ENCODE assay signal across 8 mouse cellular contexts in the genomic region with DNA sequence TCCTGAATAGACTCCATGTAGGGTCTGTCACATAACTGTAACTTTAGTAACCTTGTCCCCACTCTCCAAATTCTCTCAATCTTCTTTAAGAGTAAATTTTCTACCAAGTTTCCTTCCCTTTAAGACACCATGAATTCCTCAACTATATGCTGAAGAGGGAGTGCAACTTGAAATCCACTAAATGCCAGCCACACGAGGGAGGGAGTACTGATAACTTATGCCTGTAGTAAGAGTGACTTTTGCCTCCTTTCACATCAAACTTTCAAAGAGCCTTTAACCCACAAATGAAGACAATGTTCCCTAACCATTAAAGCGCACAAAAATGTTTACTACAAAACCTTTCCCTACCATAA. TPM values are rescaled to one million over a fixed set of nuclear protein-coding genes. Genes with fewer than 3 reads are reported as not detected.
A peak's percentile ranks its signal among the peaks of the same experiment; 100 is the strongest.
DNase-seq lines count a peak whose midpoint lies in the region; ATAC-seq lines count a peak whose summit lies in the region.

No protein-coding gene starts in this region.

- H3K4me2 ChIP-seq in kidney, embryonic 16.5 days (replicated peaks; ENCODE audit: low read depth, low read length): peak overlapping the region; percentile 89
- H3K4me2 ChIP-seq in embryonic facial prominence, embryonic 11.5 days (ENCODE audit: low read depth, low read length): peak overlapping the region; percentile 84
- peak overlapping the region; percentile 71 for H3K4me2 ChIP-seq in hindbrain, embryonic 13.5 days
- peak overlapping the region; percentile 73 for H3K4me2 ChIP-seq in midbrain, embryonic 13.5 days (replicated peaks)

- no peak overlapping the region for H3K9ac ChIP-seq in kidney, embryonic 16.5 days (replicated peaks; ENCODE audit: low read length)
- peak overlapping the region; percentile 71 for H3K9ac ChIP-seq in embryonic facial prominence, embryonic 11.5 days (replicated peaks; ENCODE audit: low read length)
- peak overlapping the region; percentile 77; the same call in 1 of the 2 replicates for H3K9ac ChIP-seq in hindbrain, embryonic 13.5 days
- no peak overlapping the region for H3K9ac ChIP-seq in midbrain, embryonic 13.5 days (replicated peaks)

- H3K9me3 ChIP-seq in kidney, embryonic 16.5 days (ENCODE audit: low read length): no peaks in the 10 kb centered on the region
- no peaks in the 10 kb centered on the region for H3K9me3 ChIP-seq in embryonic facial prominence, embryonic 11.5 days (replicated peaks; ENCODE audit: control insufficient read depth, low read length)
- no peaks in the 10 kb centered on the region for H3K9me3 ChIP-seq in hindbrain, embryonic 13.5 days
- H3K9me3 ChIP-seq in midbrain, embryonic 13.5 days: no peaks in the 10 kb centered on the region

- 57% methylated on average over 2 of the region's 2 CpGs for WGBS in kidney, embryonic 16.5 days
- 58% methylated on average over 2 of the region's 2 CpGs for WGBS in embryonic facial prominence, embryonic 11.5 days
- 62% methylated on average over 2 of the region's 2 CpGs for WGBS in hindbrain, embryonic 13.5 days
- 64% methylated on average over 2 of the region's 2 CpGs for WGBS in midbrain, embryonic 13.5 days

- H3K36me3 ChIP-seq in kidney, embryonic 16.5 days (ENCODE audit: insufficient read depth, low read length): no peaks in the 10 kb centered on the region
- H3K36me3 ChIP-seq in embryonic facial prominence, embryonic 11.5 days (replicated peaks; ENCODE audit: control insufficient read depth, insufficient read depth, low read depth, low read length): no peaks in the 10 kb centered on the region
- H3K36me3 ChIP-seq in hindbrain, embryonic 13.5 days: no peaks in the 10 kb centered on the region
- no peaks in the 10 kb centered on the region for H3K36me3 ChIP-seq in midbrain, embryonic 13.5 days

- no peak for ATAC-seq in kidney, embryonic 16.5 days (ENCODE audit: low FRiP score, low TSS enrichment)
- ATAC-seq in embryonic facial prominence, embryonic 11.5 days (replicated peaks; ENCODE audit: insufficient number of reproducible peaks, low FRiP score, low TSS enrichment, low read depth): no peak
- no peak for ATAC-seq in hindbrain, embryonic 13.5 days (ENCODE audit: low FRiP score)
- ATAC-seq in midbrain, embryonic 13.5 days: no peak

- no peaks in the 10 kb centered on the region for H3K4me1 ChIP-seq in kidney, embryonic 16.5 days (ENCODE audit: insufficient read depth, low read length)
- H3K4me1 ChIP-seq in embryonic facial prominence, embryonic 11.5 days (ENCODE audit: control insufficient read depth, insufficient read depth, low read length): no peaks in the 10 kb centered on the region
- no peaks in the 10 kb centered on the region for H3K4me1 ChIP-seq in hindbrain, embryonic 13.5 days (replicated peaks)
- peaks cover 5% of the 10 kb centered on the region; the same call in 1 of the 2 replicates for H3K4me1 ChIP-seq in midbrain, embryonic 13.5 days (replicated peaks)

- peak overlapping the region; percentile 60 for H3K4me3 ChIP-seq in kidney, embryonic 16.5 days (ENCODE audit: low read length)
- peak overlapping the region; percentile 44 for H3K4me3 ChIP-seq in embryonic facial prominence, embryonic 11.5 days (ENCODE audit: low read depth, low read length)
- H3K4me3 ChIP-seq in hindbrain, embryonic 13.5 days: peak overlapping the region; percentile 54
- peak overlapping the region; percentile 54 for H3K4me3 ChIP-seq in midbrain, embryonic 13.5 days (replicated peaks)

- no peaks in the 10 kb centered on the region for H3K27me3 ChIP-seq in kidney, embryonic 16.5 days (ENCODE audit: insufficient read depth, low read length)
- no peaks in the 10 kb centered on the region for H3K27me3 ChIP-seq in embryonic facial prominence, embryonic 11.5 days (ENCODE audit: control insufficient read depth, insufficient read depth, low read length)
- 0 out of 2 replicates have a peak, but pooled peaks cover 3% of the 10 kb centered on the region for H3K27me3 ChIP-seq in hindbrain, embryonic 13.5 days
- peaks cover 4% of the 10 kb centered on the region; the same call in 1 of the 2 replicates for H3K27me3 ChIP-seq in midbrain, embryonic 13.5 days

- no peak for DNase-seq in kidney, adult 18-20 months
- DNase-seq in embryonic facial prominence, embryonic 11.5 days (ENCODE audit: low spot score): no peak
- DNase-seq in right cerebral cortex, postnatal 36 days (ENCODE audit: low spot score in 2 of 2): no peak
- no peak for DNase-seq in cerebellum, postnatal 10 days
- no peak for DNase-seq in cerebellum, adult 11-12 months

- H3K27ac ChIP-seq in kidney, embryonic 16.5 days (ENCODE audit: low read length): no peak overlapping the region
- no peak overlapping the region for H3K27ac ChIP-seq in embryonic facial prominence, embryonic 11.5 days (replicated peaks; ENCODE audit: low read depth, low read length)
- no peak overlapping the region for H3K27ac ChIP-seq in hindbrain, embryonic 13.5 days
- no peak overlapping the region for H3K27ac ChIP-seq in midbrain, embryonic 13.5 days

RNA-seq across cellular contexts. Expression of gene Acot6, which starts 1.0 kb away (rescaled TPM):
- polyA plus RNA-seq in kidney, embryonic 16.5 days (2015; fragmentation: Nextera tagmentation; extraction: Ambion mirVana): 1.7 and 1.9 TPM in 2 replicates
- polyA plus RNA-seq in embryonic facial prominence, embryonic 11.5 days (2014; fragmentation: Nextera tagmentation; extraction: Ambion mirVana): 1.0 and 1.7 TPM in 2 replicates
- polyA plus RNA-seq in hindbrain, embryonic 13.5 days (2015; fragmentation: Nextera tagmentation; extraction: Ambion mirVana): 0.88 and 0.97 TPM in 2 replicates
- 0.81 and 0.96 TPM in 2 replicates for polyA plus RNA-seq in midbrain, embryonic 13.5 days (2015; fragmentation: Nextera tagmentation; extraction: Ambion mirVana)

RNA-seq across cellular contexts. Expression of gene Dnal1, which starts 12.7 kb away (rescaled TPM):
- 4.2 and 4.8 TPM in 2 replicates for polyA plus RNA-seq in kidney, embryonic 16.5 days (2015; fragmentation: Nextera tagmentation; extraction: Ambion mirVana)
- 3.9 and 6.8 TPM in 2 replicates for polyA plus RNA-seq in embryonic facial prominence, embryonic 11.5 days (2014; fragmentation: Nextera tagmentation; extraction: Ambion mirVana)
- 9.1 and 9.7 TPM in 2 replicates for polyA plus RNA-seq in hindbrain, embryonic 13.5 days (2015; fragmentation: Nextera tagmentation; extraction: Ambion mirVana)
- polyA plus RNA-seq in midbrain, embryonic 13.5 days (2015; fragmentation: Nextera tagmentation; extraction: Ambion mirVana): 7.8 and 9.7 TPM in 2 replicates

RNA-seq across cellular contexts. Expression of gene Acot5, which starts 32.3 kb away (rescaled TPM):
- not detected in 2 replicates for polyA plus RNA-seq in kidney, embryonic 16.5 days (2015; fragmentation: Nextera tagmentation; extraction: Ambion mirVana)
- not detected in 2 replicates for polyA plus RNA-seq in embryonic facial prominence, embryonic 11.5 days (2014; fragmentation: Nextera tagmentation; extraction: Ambion mirVana)
- not detected in 2 replicates for polyA plus RNA-seq in hindbrain, embryonic 13.5 days (2015; fragmentation: Nextera tagmentation; extraction: Ambion mirVana)
- polyA plus RNA-seq in midbrain, embryonic 13.5 days (2015; fragmentation: Nextera tagmentation; extraction: Ambion mirVana): not detected in 2 replicates

RNA-seq across cellular contexts. Expression of gene Pnma1, which starts 46.8 kb away (rescaled TPM):
- polyA plus RNA-seq in kidney, embryonic 16.5 days (2015; fragmentation: Nextera tagmentation; extraction: Ambion mirVana): 1.1 and 1.2 TPM in 2 replicates
- 0.88 and 1.0 TPM in 2 replicates for polyA plus RNA-seq in embryonic facial prominence, embryonic 11.5 days (2014; fragmentation: Nextera tagmentation; extraction: Ambion mirVana)
- polyA plus RNA-seq in hindbrain, embryonic 13.5 days (2015; fragmentation: Nextera tagmentation; extraction: Ambion mirVana): 3.5 and 3.8 TPM in 2 replicates
- 5.5 and 6.5 TPM in 2 replicates for polyA plus RNA-seq in midbrain, embryonic 13.5 days (2015; fragmentation: Nextera tagmentation; extraction: Ambion mirVana)

RNA-seq across cellular contexts. Expression of gene Acot3, which starts 49.5 kb away (rescaled TPM):
- 2.6 and 3.4 TPM in 2 replicates for polyA plus RNA-seq in kidney, embryonic 16.5 days (2015; fragmentation: Nextera tagmentation; extraction: Ambion mirVana)
- 0.15 and 0.24 TPM in 2 replicates for polyA plus RNA-seq in embryonic facial prominence, embryonic 11.5 days (2014; fragmentation: Nextera tagmentation; extraction: Ambion mirVana)
- polyA plus RNA-seq in hindbrain, embryonic 13.5 days (2015; fragmentation: Nextera tagmentation; extraction: Ambion mirVana): 0.89 and 0.96 TPM in 2 replicates
- 0.70 and 1.0 TPM in 2 replicates for polyA plus RNA-seq in midbrain, embryonic 13.5 days (2015; fragmentation: Nextera tagmentation; extraction: Ambion mirVana)

Comparison
In these comparisons a context has a peak if more than half of its experiments do, and no peak if none do; other contexts are left out.
1. H3K9ac ChIP-seq: peak in embryonic facial prominence, embryonic 11.5 days (single experiment) and hindbrain, embryonic 13.5 days (single experiment); none in kidney, embryonic 16.5 days (single experiment) and midbrain, embryonic 13.5 days (single experiment).
2. Peak in every context shown above with its lines, with median percentiles within 50 percentile points of each other: H3K4me2 ChIP-seq and H3K4me3 ChIP-seq.